Comparison of ENCODE assay signal across 8 mouse cellular contexts in genomic region chr9:27298411-27299285, GRCm38 (mm10). TPM values are rescaled to one million over a fixed set of nuclear protein-coding genes. Genes with fewer than 3 reads are reported as not detected.
A peak's percentile ranks its signal among the peaks of the same experiment; 100 is the strongest.
DNase-seq lines count a peak whose midpoint lies in the region; ATAC-seq lines count a peak whose summit lies in the region.

Igsf9b (plus strand) TSS chr9:27299204.

- H3K27me3 ChIP-seq in embryonic facial prominence, embryonic 11.5 days (ENCODE audit: control insufficient read depth, insufficient read depth, low read length): peaks cover 12% of the 10 kb centered on the region; the same call in 1 of the 2 replicates
- H3K27me3 ChIP-seq in intestine, embryonic 15.5 days (replicated peaks): peaks cover 24% of the 10 kb centered on the region

- H3K4me3 ChIP-seq in embryonic facial prominence, embryonic 11.5 days (ENCODE audit: low read depth, low read length): peak within 1 kb of the TSS; percentile 73
- H3K4me3 ChIP-seq in intestine, embryonic 15.5 days (replicated peaks): peak within 1 kb of the TSS; percentile 73

- H3K9ac ChIP-seq in embryonic facial prominence, embryonic 11.5 days (replicated peaks; ENCODE audit: low read length): peak within 1 kb of the TSS; percentile 46
- peak within 1 kb of the TSS; percentile 54 for H3K9ac ChIP-seq in intestine, embryonic 15.5 days

- H3K4me1 ChIP-seq in embryonic facial prominence, embryonic 11.5 days (ENCODE audit: control insufficient read depth, insufficient read depth, low read length): peaks cover 12% of the 10 kb centered on the region; the same call in 1 of the 2 replicates
- 0 out of 2 replicates have a peak, but pooled peaks cover 9% of the 10 kb centered on the region for H3K4me1 ChIP-seq in intestine, embryonic 15.5 days (replicated peaks)

- H3K36me3 ChIP-seq in embryonic facial prominence, embryonic 11.5 days (replicated peaks; ENCODE audit: control insufficient read depth, insufficient read depth, low read depth, low read length): no peaks in the 10 kb centered on the region
- no peaks in the 10 kb centered on the region for H3K36me3 ChIP-seq in intestine, embryonic 15.5 days

- ATAC-seq in embryonic facial prominence, embryonic 11.5 days (replicated peaks; ENCODE audit: insufficient number of reproducible peaks, low FRiP score, low TSS enrichment, low read depth): peak; percentile 99
- peak; percentile 93 for ATAC-seq in granulocyte monocyte progenitor cell, adult 5-6 weeks (replicated peaks; ENCODE audit: poor library complexity, severe bottlenecking)
- ATAC-seq in intestine, embryonic 15.5 days: peak; percentile 99
- ATAC-seq in megakaryocyte-erythroid progenitor cell, adult 5-6 weeks (replicated peaks; ENCODE audit: low FRiP score, low TSS enrichment, poor library complexity, severe bottlenecking): peak; percentile 92

- H3K4me2 ChIP-seq in embryonic facial prominence, embryonic 11.5 days (ENCODE audit: low read depth, low read length): peak within 1 kb of the TSS; percentile 94
- H3K4me2 ChIP-seq in intestine, embryonic 15.5 days (replicated peaks): peak within 1 kb of the TSS; percentile 93

- no peak within 1 kb of the TSS; the same call in 1 of the 2 replicates for H3K27ac ChIP-seq in embryonic facial prominence, embryonic 11.5 days (replicated peaks; ENCODE audit: low read depth, low read length)
- H3K27ac ChIP-seq in intestine, embryonic 15.5 days: peak within 1 kb of the TSS; percentile 34; the same call in 1 of the 2 replicates

- 0% methylated on average over 35 of the region's 40 CpGs for WGBS in embryonic facial prominence, embryonic 11.5 days
- 0% methylated on average over 40 of the region's 40 CpGs for WGBS in intestine, embryonic 15.5 days

- peak; percentile 61 to 84 for DNase-seq in adrenal gland, postnatal 4 days (ENCODE audit: low spot score in 2 of 2)
- peak; percentile 95 for DNase-seq in embryonic facial prominence, embryonic 11.5 days (ENCODE audit: low spot score)
- peak; percentile 94 to 98 for DNase-seq in left cerebral cortex, adult 9 months (ENCODE audit: low spot score in 2 of 2)
- peak; percentile 96 to 98 for DNase-seq in right cerebral cortex, postnatal 36 days (ENCODE audit: low spot score in 2 of 2)
- no peak for DNase-seq in T-cell, adult 2 months (ENCODE audit: low spot score)

- H3K9me3 ChIP-seq in embryonic facial prominence, embryonic 11.5 days (replicated peaks; ENCODE audit: control insufficient read depth, low read length): no peaks in the 10 kb centered on the region
- H3K9me3 ChIP-seq in intestine, embryonic 15.5 days: no peaks in the 10 kb centered on the region

RNA-seq across cellular contexts. Expression of gene Igsf9b, which starts in this region (rescaled TPM):
- 1 to 10 TPM; 6.7 to 8.2 TPM for total RNA-seq in adrenal gland, postnatal 4 days (2021)
- 2.1 and 2.4 TPM in 2 replicates for polyA plus RNA-seq in embryonic facial prominence, embryonic 11.5 days (2014; fragmentation: Nextera tagmentation; extraction: Ambion mirVana)
- total RNA-seq in granulocyte monocyte progenitor cell, adult 5-6 weeks (2014; fragmentation: Nextera tagmentation): not detected in 2 replicates
- 0.10 TPM in 1 of 2 replicates, not detected in the other for total RNA-seq in granulocyte monocyte progenitor cell, adult 5-6 weeks (2017)
- polyA plus RNA-seq in intestine, embryonic 15.5 days (2015; fragmentation: Nextera tagmentation; extraction: Ambion mirVana): 4.4 and 4.7 TPM in 2 replicates
- total RNA-seq in megakaryocyte-erythroid progenitor cell, adult 5-6 weeks (2014; fragmentation: Nextera tagmentation): not detected in 2 replicates
- not detected in 2 replicates for total RNA-seq in megakaryocyte-erythroid progenitor cell, adult 5-6 weeks (2017)

Comparison
In these comparisons a context has a peak if more than half of its experiments do, and no peak if none do; other contexts are left out.
1. RNA of gene Igsf9b (total RNA-seq): 6.7 to 8.2 TPM in adrenal gland, postnatal 4 days; 0.10 TPM in granulocyte monocyte progenitor cell, adult 5-6 weeks and not detected in megakaryocyte-erythroid progenitor cell, adult 5-6 weeks; every median in the first group is over 4 times any median in the second.
2. Peak in ATAC-seq in granulocyte monocyte progenitor cell, adult 5-6 weeks; RNA of the gene not detected or under 1 TPM.
3. Peak in ATAC-seq in megakaryocyte-erythroid progenitor cell, adult 5-6 weeks; RNA of the gene not detected or under 1 TPM.
4. Peak in every context shown above with its lines, with median percentiles within 50 percentile points of each other: ATAC-seq.